Mouse (Mus musculus): ENCODE data around the gene Rad51b. TPM values are rescaled to one million over a fixed set of nuclear protein-coding genes. Genes with fewer than 3 reads are reported as not detected.

The Rad51b gene
- polyA plus RNA-seq, 1 experiment from 2014 or later = 1.3 TPM

DNA sequence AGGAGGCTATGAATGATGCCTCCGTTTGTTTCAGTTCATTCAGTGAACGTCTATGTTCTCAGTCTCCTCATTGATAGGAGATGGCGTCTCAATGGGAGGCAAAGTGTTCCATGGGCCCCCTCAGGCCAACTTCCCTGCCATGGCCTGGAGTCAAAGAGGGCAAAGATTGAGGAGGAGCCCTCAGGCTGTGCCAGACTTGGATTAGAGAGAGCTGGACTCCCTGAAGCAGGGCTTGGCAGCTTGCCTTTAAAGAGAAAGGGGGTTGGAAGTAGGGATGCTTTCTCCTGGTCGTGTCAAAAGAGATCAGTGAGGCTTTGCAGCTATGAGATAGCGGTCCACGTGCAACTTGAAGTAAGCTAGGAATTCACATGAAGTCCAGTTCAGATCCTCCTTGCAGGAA is 469.0 kb downstream of the Rad51b start:
- Histone ChIP-seq H3K9ac (no peak overlapping the region), H3K4me1 (no peaks in the 10 kb centered on the region), H3K4me2 (no peak overlapping the region), H3K36me3 (replicated peaks) (no peaks in the 10 kb centered on the region), H3K27ac (no peak overlapping the region), H3K4me3 (no peak overlapping the region), H3K27me3 (replicated peaks) (no peaks in the 10 kb centered on the region), H3K9me3 (no peaks in the 10 kb centered on the region)
- no peak for ATAC-seq (replicated peaks)
- 83% methylated on average over 6 of the region's 6 CpGs for WGBS

GRCm38 (mm10) chr12:79768741-79769322 is 471.8 kb downstream of the Rad51b start:
- no peak for ATAC-seq (replicated peaks)

DNA sequence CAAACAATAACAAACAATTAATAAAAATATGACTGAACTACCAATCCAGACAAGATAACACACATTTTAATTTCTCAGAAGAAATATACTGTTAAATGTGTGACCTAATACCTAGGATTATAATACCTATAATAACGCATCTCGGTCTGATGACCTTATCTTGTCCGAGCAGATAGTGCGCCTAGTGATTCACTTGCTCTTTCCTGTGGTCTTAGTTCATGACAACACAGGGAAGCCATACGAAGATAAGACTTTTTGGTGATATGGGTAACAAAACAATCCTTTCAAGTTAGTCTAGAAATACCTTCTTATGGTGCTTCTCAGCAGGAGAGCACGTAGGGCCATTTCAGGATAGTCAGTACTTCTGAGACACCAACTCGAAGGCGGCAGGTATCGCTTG is 472.7 kb downstream of the Rad51b start:
- H3K9me3 ChIP-seq = no peaks in the 10 kb centered on the region
- WGBS = 82% methylated on average over 9 of the region's 9 CpGs

More at GRCm38 (mm10) chr12:79768741-79769322, 471.8 kb downstream of the Rad51b start:
- H3K27ac ChIP-seq = no peak overlapping the region
- no peaks in the 10 kb centered on the region for H3K4me1 ChIP-seq
- no peak overlapping the region for H3K4me2 ChIP-seq
- H3K36me3 ChIP-seq (replicated peaks) = no peaks in the 10 kb centered on the region
- H3K9ac ChIP-seq = no peak overlapping the region
- no peak overlapping the region for H3K4me3 ChIP-seq
- H3K27me3 ChIP-seq (replicated peaks) = no peaks in the 10 kb centered on the region
- no peaks in the 10 kb centered on the region for H3K9me3 ChIP-seq
- 95% methylated on average over 7 of the region's 7 CpGs for whole genome bisulfite sequencing

DNA sequence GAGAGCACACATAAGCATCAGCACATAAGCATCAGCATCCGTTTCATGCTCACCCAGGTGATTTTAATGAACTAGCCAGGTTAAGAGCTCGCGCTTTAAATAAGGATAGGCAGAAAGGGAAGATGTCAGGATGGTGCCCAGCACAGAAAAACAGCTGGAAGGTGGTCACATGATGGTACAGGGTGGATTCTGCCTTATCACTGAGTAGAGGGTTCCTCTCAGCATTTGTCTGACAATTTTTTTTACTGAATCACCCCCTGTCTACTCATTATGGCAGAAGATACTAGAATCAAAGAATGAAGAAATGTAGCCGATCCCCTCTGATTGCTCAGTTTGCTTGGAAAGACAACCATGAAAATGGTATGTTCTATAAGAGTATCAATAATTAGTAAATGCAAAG is 474.1 kb downstream of the Rad51b start:
- Histone ChIP-seq H3K27ac (no peak overlapping the region), H3K4me1 (no peaks in the 10 kb centered on the region), H3K9me3 (no peaks in the 10 kb centered on the region), H3K4me3 (no peak overlapping the region), H3K27me3 (replicated peaks) (no peaks in the 10 kb centered on the region), H3K36me3 (replicated peaks) (no peaks in the 10 kb centered on the region), H3K4me2 (no peak overlapping the region), H3K9ac (no peak overlapping the region)
- WGBS = 92% methylated on average over 4 of the region's 4 CpGs
- no peak for ATAC-seq (replicated peaks)

More for the DNA sequence above, 472.7 kb downstream of the Rad51b start:
- ATAC-seq (replicated peaks) = no peak
- H3K27me3 ChIP-seq (replicated peaks) = no peaks in the 10 kb centered on the region
- no peak overlapping the region for H3K27ac ChIP-seq
- H3K4me2 ChIP-seq = no peak overlapping the region
- no peaks in the 10 kb centered on the region for H3K36me3 ChIP-seq (replicated peaks)
- H3K4me3 ChIP-seq = no peak overlapping the region
- no peaks in the 10 kb centered on the region for H3K4me1 ChIP-seq
- no peak overlapping the region for H3K9ac ChIP-seq

DNA sequence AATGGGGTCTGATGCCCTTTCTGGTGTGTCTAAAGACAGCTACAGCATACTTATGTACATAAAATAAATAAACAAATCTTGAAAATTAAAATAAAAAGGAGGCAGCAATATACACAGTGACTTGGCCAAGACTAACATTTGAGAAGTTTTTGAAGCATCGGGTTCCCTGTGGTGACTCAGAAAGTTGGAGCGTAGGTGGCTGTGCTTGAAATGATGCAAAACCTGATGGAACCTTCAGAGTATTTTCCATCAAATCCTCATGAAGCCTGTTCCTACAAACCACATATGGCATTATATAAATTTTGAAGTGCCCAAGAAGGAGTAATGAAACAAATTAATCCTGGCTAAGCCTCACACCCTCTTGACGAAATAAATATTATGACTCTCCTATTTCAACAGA is 474.7 kb downstream of the Rad51b start:
- no peaks in the 10 kb centered on the region for H3K27me3 ChIP-seq (replicated peaks)
- H3K4me2 ChIP-seq = no peak overlapping the region
- H3K9me3 ChIP-seq = no peaks in the 10 kb centered on the region
- H3K36me3 ChIP-seq (replicated peaks) = no peaks in the 10 kb centered on the region
- no peak overlapping the region for H3K9ac ChIP-seq
- no peak for ATAC-seq (replicated peaks)
- H3K27ac ChIP-seq = no peak overlapping the region
- WGBS = 94% methylated on average over 3 of the region's 3 CpGs
- no peak overlapping the region for H3K4me3 ChIP-seq
- H3K4me1 ChIP-seq = no peaks in the 10 kb centered on the region

DNA sequence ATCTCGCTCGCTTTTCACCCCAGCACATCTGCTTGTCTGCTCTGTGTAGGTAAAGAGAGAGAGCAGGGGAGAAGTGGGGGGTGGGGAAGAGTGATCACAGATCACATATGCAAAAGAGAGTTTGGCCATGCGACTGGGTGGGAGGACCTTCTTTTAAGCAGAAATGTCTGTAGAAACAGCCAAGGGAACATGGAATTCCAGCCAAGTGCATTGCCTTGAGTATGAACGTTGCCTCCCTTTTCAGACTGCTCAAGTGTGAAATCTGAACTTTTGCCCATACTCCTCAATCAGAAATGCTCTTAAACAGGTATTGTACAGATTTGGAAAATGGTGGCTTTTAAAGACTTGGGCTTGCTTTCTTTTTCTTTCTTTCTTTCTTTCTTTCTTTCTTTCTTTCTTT is 476.2 kb downstream of the Rad51b start:
- Histone ChIP-seq H3K27me3 (replicated peaks) (no peaks in the 10 kb centered on the region), H3K9me3 (no peaks in the 10 kb centered on the region), H3K4me1 (no peaks in the 10 kb centered on the region), H3K9ac (no peak overlapping the region), H3K27ac (no peak overlapping the region), H3K36me3 (replicated peaks) (no peaks in the 10 kb centered on the region), H3K4me3 (no peak overlapping the region), H3K4me2 (no peak overlapping the region)
- WGBS = 84% methylated on average over 4 of the region's 4 CpGs
- ATAC-seq (replicated peaks) = no peak

DNA sequence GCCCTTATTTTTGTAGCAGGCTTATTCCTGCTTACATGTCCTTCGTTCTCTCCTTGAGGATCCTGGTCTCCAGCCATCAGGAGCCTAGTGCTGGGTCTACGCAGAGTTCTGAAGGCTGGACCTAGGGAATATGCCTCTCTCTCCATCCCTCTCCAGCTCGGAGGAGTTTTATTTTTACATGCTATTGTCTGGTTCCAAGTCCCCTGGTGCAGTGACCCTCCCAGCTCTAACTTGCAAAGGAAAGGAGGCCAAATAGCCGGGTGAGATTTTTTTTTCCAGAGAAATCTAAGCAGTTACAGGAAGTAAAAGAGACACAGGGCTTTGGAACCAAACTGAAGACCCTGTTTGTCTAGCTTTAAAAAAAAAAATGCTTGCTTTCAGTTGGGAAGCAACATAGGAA is 477.5 kb downstream of the Rad51b start:
- Histone ChIP-seq H3K4me2 (no peak overlapping the region), H3K36me3 (replicated peaks) (no peaks in the 10 kb centered on the region), H3K27me3 (replicated peaks) (no peaks in the 10 kb centered on the region), H3K27ac (no peak overlapping the region), H3K4me1 (no peaks in the 10 kb centered on the region), H3K9ac (no peak overlapping the region), H3K4me3 (no peak overlapping the region), H3K9me3 (no peaks in the 10 kb centered on the region)
- no peak for ATAC-seq (replicated peaks)
- WGBS = 75% methylated on average over 4 of the region's 4 CpGs

DNA sequence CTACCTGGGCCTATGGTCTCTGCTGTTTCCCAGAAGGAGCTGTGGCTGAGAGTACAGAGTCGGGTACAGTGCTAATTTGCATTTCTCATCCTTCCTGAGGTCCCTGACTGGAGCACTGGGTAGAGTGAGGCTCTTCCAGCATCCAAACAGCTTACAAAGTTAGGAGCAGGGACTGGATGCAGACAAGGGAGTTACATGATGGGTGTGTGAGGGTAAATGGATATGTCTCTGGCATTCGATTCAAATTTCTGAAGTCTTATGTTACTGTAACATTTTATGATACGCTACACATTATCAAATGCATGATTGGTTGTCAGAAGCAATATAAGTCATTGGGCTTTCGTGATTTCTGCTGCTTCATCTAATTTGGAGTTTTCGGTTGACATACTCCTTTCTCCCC is 479.7 kb downstream of the Rad51b start:
- Histone ChIP-seq H3K36me3 (replicated peaks) (no peaks in the 10 kb centered on the region), H3K4me3 (no peak overlapping the region), H3K4me1 (no peaks in the 10 kb centered on the region), H3K9ac (no peak overlapping the region), H3K4me2 (no peak overlapping the region), H3K9me3 (no peaks in the 10 kb centered on the region), H3K27me3 (replicated peaks) (no peaks in the 10 kb centered on the region), H3K27ac (no peak overlapping the region)
- no peak for ATAC-seq (replicated peaks)
- WGBS = 87% methylated on average over 5 of the region's 5 CpGs

- H3K27me3 ChIP-seq (replicated peaks) = no peaks in the 10 kb centered on the region
- no peak overlapping the region for H3K27ac ChIP-seq
- H3K4me1 ChIP-seq = no peaks in the 10 kb centered on the region
- ATAC-seq (replicated peaks) = no peak
- H3K4me3 ChIP-seq = no peak overlapping the region
- no peaks in the 10 kb centered on the region for H3K9me3 ChIP-seq
- no peak overlapping the region for H3K9ac ChIP-seq
- no peak overlapping the region for H3K4me2 ChIP-seq
- H3K36me3 ChIP-seq (replicated peaks) = no peaks in the 10 kb centered on the region
- 61% methylated on average over 2 of the region's 2 CpGs for WGBS
These were observed 483.7 kb downstream of the Rad51b start for GRCm38 (mm10) chr12:79780745-79781144.

DNA sequence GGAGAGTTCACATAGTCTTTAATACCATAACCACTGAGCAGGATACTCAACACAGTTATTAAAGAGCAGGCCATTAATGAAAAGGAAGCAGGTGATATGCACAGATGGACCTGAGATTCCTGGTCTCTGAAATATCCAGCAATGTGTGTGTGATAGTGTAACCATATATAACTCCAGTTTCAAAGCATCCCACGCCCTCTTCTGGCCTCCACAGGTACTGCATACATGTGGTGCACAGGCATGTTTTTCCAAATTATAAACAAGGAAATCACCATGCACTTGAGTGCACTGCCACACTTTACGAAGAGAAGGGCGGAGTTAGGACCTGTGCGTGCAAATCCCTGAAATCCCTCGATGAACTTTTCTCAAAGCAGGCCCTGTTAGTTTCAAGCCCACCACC is 484.7 kb downstream of the Rad51b start:
- Histone ChIP-seq H3K27ac (no peak overlapping the region), H3K9ac (no peak overlapping the region), H3K36me3 (replicated peaks) (no peaks in the 10 kb centered on the region), H3K4me3 (no peak overlapping the region), H3K9me3 (no peaks in the 10 kb centered on the region), H3K4me1 (no peaks in the 10 kb centered on the region), H3K4me2 (no peak overlapping the region), H3K27me3 (replicated peaks) (no peaks in the 10 kb centered on the region)
- ATAC-seq (replicated peaks) = no peak
- 81% methylated on average over 5 of the region's 5 CpGs for WGBS

GRCm38 (mm10) chr12:79782444-79783117 is 485.5 kb downstream of the Rad51b start:
- H3K4me2 ChIP-seq = no peak overlapping the region
- H3K4me3 ChIP-seq = no peak overlapping the region
- H3K9ac ChIP-seq = no peak overlapping the region
- ATAC-seq (replicated peaks) = no peak
- 97% methylated on average over 6 of the region's 6 CpGs for WGBS
- no peaks in the 10 kb centered on the region for H3K36me3 ChIP-seq (replicated peaks)
- H3K4me1 ChIP-seq = no peaks in the 10 kb centered on the region
- H3K27ac ChIP-seq = no peak overlapping the region
- H3K9me3 ChIP-seq = no peaks in the 10 kb centered on the region
- H3K27me3 ChIP-seq (replicated peaks) = no peaks in the 10 kb centered on the region

- Histone ChIP-seq H3K36me3 (replicated peaks) (no peaks in the 10 kb centered on the region), H3K27me3 (replicated peaks) (no peaks in the 10 kb centered on the region), H3K4me1 (no peaks in the 10 kb centered on the region), H3K27ac (no peak overlapping the region), H3K9me3 (no peaks in the 10 kb centered on the region), H3K4me2 (no peak overlapping the region), H3K4me3 (no peak overlapping the region), H3K9ac (no peak overlapping the region)
- ATAC-seq (replicated peaks) = no peak
- 89% methylated on average over 7 of the region's 7 CpGs for WGBS
These were observed 487.1 kb downstream of the Rad51b start for GRCm38 (mm10) chr12:79784159-79784558.

- no peaks in the 10 kb centered on the region for H3K36me3 ChIP-seq (replicated peaks)
- no peak overlapping the region for H3K4me2 ChIP-seq
- no peak overlapping the region for H3K9ac ChIP-seq
- WGBS = 86% methylated on average over 3 of the region's 3 CpGs
- no peaks in the 10 kb centered on the region for H3K4me1 ChIP-seq
- H3K9me3 ChIP-seq = no peaks in the 10 kb centered on the region
- H3K4me3 ChIP-seq = no peak overlapping the region
- H3K27ac ChIP-seq = no peak overlapping the region
- no peaks in the 10 kb centered on the region for H3K27me3 ChIP-seq (replicated peaks)
- ATAC-seq (replicated peaks) = no peak
These were observed 488.6 kb downstream of the Rad51b start for GRCm38 (mm10) chr12:79785691-79786090.

All from midbrain, embryonic 15.5 days (tissue).